Mouse (Mus musculus) midbrain, embryonic 12.5 days (tissue): ENCODE results near the gene Sp6. TPM values are rescaled to one million over a fixed set of nuclear protein-coding genes. Genes with fewer than 3 reads are reported as not detected.

ENCODE experiments used
- ATAC-seq: fragments of 200-750 bp; cut with Nextera tagmentation; 2 replicates; pipeline ENCODE4 v1.8.0; 2017; ENCODE audit warnings: low read depth, moderate TSS enrichment, moderate library complexity; ENCODE audit not compliant: low FRiP score
- H3K27ac ChIP-seq: fragments of 300-500 bp; sonication (generic); replicated peaks from 2 replicates; pipeline ENCODE4 v1.5.1; 2016; ENCODE audit warnings: mild to moderate bottlenecking
- H3K27me3 ChIP-seq: fragments of 300-500 bp; sonication (generic); 2 replicates; pipeline ENCODE4 v1.6.1; 2016; ENCODE audit warnings: mild to moderate bottlenecking
- H3K36me3 ChIP-seq: fragments of 300-500 bp; sonication (generic); 2 replicates; pipeline ENCODE4 v1.6.1; 2016
- H3K4me1 ChIP-seq: fragments of 300-500 bp; sonication (generic); 2 replicates; pipeline ENCODE4 v1.6.1; 2016
- H3K4me2 ChIP-seq: fragments of 300-500 bp; sonication (generic); replicated peaks from 2 replicates; pipeline ENCODE4 v1.6.1; 2016; ENCODE audit warnings: mild to moderate bottlenecking, moderate library complexity
- H3K4me3 ChIP-seq: fragments of 300-500 bp; sonication (generic); 2 replicates; pipeline ENCODE4 v1.5.1; 2016; ENCODE audit warnings: mild to moderate bottlenecking
- H3K9ac ChIP-seq: fragments of 300-500 bp; sonication (generic); replicated peaks from 2 replicates; pipeline ENCODE4 v1.6.1; 2016; ENCODE audit warnings: mild to moderate bottlenecking, moderate library complexity
- H3K9me3 ChIP-seq: fragments of 300-500 bp; sonication (generic); 2 replicates; pipeline ENCODE4 v1.6.1; 2016; ENCODE audit warnings: mild to moderate bottlenecking
- WGBS: fragments of 180-500 bp; shearing (Covaris S2); methylation state at CpG from one replicate; pipeline ENCODE4 v1.1.7; 2016; 5-methylcytosine and 5-hydroxymethylcytosine counted together
- microRNA-seq: library from miRNA; unstranded; fragments of <30 nt; microRNA quantifications from one replicate; pipeline ENCODE4, GENCODE M21; 2017
- polyA plus RNA-seq: library from polyadenylated mRNA; unstranded; fragments of >200 nt; fragmentation: Nextera tagmentation; extraction: Ambion mirVana; gene quantifications from 2 replicates; pipeline ENCODE4 v1.2.1, GENCODE M21; 2016

The Sp6 gene
- polyA plus RNA-seq, 1 experiment from 2014 or later, result 0.63 TPM

GRCm38 (mm10) chr11:97074235-97074634, 61.0 kb downstream of the Sp6 start:
- Histone ChIP-seq H3K27ac (no peak overlapping the region), H3K9me3 (no peaks in the 10 kb centered on the region), H3K9ac (no peak overlapping the region), H3K27me3 (no peaks in the 10 kb centered on the region), H3K4me3 (no peak overlapping the region), H3K4me2 (no peak overlapping the region), H3K4me1 (no peaks in the 10 kb centered on the region), H3K36me3 (no peaks in the 10 kb centered on the region)
- WGBS, result 77% methylated on average over 8 of the region's 8 CpGs
- ATAC-seq, result no peak

Small RNA genes within 50 kb of the gene (microRNA-seq; reads per million reads assigned to microRNA genes)
- 1.4 reads per million for gene Mir8103

Other genes with a start within 250 kb of the Sp6 start
- gene Snx11, start 235.8 kb upstream of the Sp6 start, polyA plus RNA-seq, result 40.1 and 42.6 TPM in 2 replicates
- gene Cbx1, start 224.3 kb upstream of the Sp6 start, polyA plus RNA-seq, result 156 and 166 TPM in 2 replicates
- gene Nfe2l1, start 183.4 kb upstream of the Sp6 start, polyA plus RNA-seq, result 80.9 and 81.1 TPM in 2 replicates
- gene Copz2, start 163.5 kb upstream of the Sp6 start, polyA plus RNA-seq, result 36.1 and 43.0 TPM in 2 replicates
- gene Cdk5rap3, start 96.9 kb upstream of the Sp6 start, polyA plus RNA-seq, result 107 and 116 TPM in 2 replicates
- 0.55 and 0.68 TPM in 2 replicates for gene Prr15l, start 85.3 kb upstream of the Sp6 start, polyA plus RNA-seq
- 14.6 and 16.4 TPM in 2 replicates for gene Pnpo, start 69.4 kb upstream of the Sp6 start, polyA plus RNA-seq
- 23.4 and 25.9 TPM in 2 replicates for gene Sp2, start 30.4 kb upstream of the Sp6 start, polyA plus RNA-seq
- gene Scrn2, start 16.5 kb downstream of the Sp6 start, polyA plus RNA-seq, result 22.5 and 24.2 TPM in 2 replicates
- gene Lrrc46, start 28.0 kb downstream of the Sp6 start, polyA plus RNA-seq, result 2.4 and 3.3 TPM in 2 replicates
- gene Mrpl10, start 28.2 kb downstream of the Sp6 start, polyA plus RNA-seq, result 63.4 and 64.4 TPM in 2 replicates
- 8.5 and 10.8 TPM in 2 replicates for gene Osbpl7, start 37.2 kb downstream of the Sp6 start, polyA plus RNA-seq
- 0.23 and 0.24 TPM in 2 replicates for gene Tbx21, start 101.9 kb downstream of the Sp6 start, polyA plus RNA-seq
- gene Tbkbp1, start 138.1 kb downstream of the Sp6 start, polyA plus RNA-seq, result 6.7 and 8.9 TPM in 2 replicates
- 68.2 and 68.6 TPM in 2 replicates for gene Kpnb1, start 174.5 kb downstream of the Sp6 start, polyA plus RNA-seq